Mouse (Mus musculus) liver, embryonic 15.5 days (tissue): ENCODE measurements around the gene Atxn2l. TPM values are rescaled to one million over a fixed set of nuclear protein-coding genes. Genes with fewer than 3 reads are reported as not detected.

Experiments
- ATAC-seq: fragments of 200-750 bp; cut with Nextera tagmentation; 2 replicates; pipeline ENCODE4 v1.8.0; 2017; ENCODE audit warnings: moderate number of reproducible peaks, mild to moderate bottlenecking, moderate library complexity; ENCODE audit not compliant: insufficient read depth
- H3K27ac ChIP-seq: fragments of 300-500 bp; sonication (generic); replicated peaks from 2 replicates; pipeline ENCODE4 v1.5.1; 2015; ENCODE audit warnings: mild to moderate bottlenecking, inconsistent platforms
- H3K27me3 ChIP-seq: fragments of 300-500 bp; sonication (generic); 2 replicates; pipeline ENCODE4 v1.6.1; 2015; ENCODE audit warnings: mild to moderate bottlenecking, inconsistent platforms
- H3K36me3 ChIP-seq: fragments of 300-500 bp; sonication (generic); replicated peaks from 2 replicates; pipeline ENCODE4 v1.6.1; 2015; ENCODE audit warnings: moderate library complexity, mild to moderate bottlenecking, inconsistent platforms
- H3K4me1 ChIP-seq: fragments of 300-500 bp; sonication (generic); replicated peaks from 2 replicates; pipeline ENCODE4 v1.6.1; 2015; ENCODE audit warnings: inconsistent platforms
- H3K4me2 ChIP-seq: fragments of 300-500 bp; sonication (generic); 2 replicates; pipeline ENCODE4 v1.6.1; 2015; ENCODE audit warnings: moderate library complexity, mild to moderate bottlenecking, inconsistent platforms
- H3K4me3 ChIP-seq: fragments of 300-500 bp; sonication (generic); replicated peaks from 2 replicates; pipeline ENCODE4 v1.5.1; 2015; ENCODE audit warnings: mild to moderate bottlenecking, inconsistent platforms
- H3K9ac ChIP-seq: fragments of 300-500 bp; sonication (generic); 2 replicates; pipeline ENCODE4 v1.6.1; 2015; ENCODE audit warnings: moderate library complexity, mild to moderate bottlenecking, inconsistent platforms
- H3K9me3 ChIP-seq: fragments of 300-500 bp; sonication (generic); replicated peaks from 2 replicates; pipeline ENCODE4 v1.6.1; 2016; ENCODE audit warnings: inconsistent platforms
- WGBS: fragments of 180-500 bp; shearing (Covaris S2); methylation state at CpG from one replicate; pipeline ENCODE4 v1.1.7; 2015; ENCODE audit warnings: mixed read lengths; ENCODE audit not compliant: insufficient replicate concordance; 5-methylcytosine and 5-hydroxymethylcytosine counted together
- polyA plus RNA-seq: library from polyadenylated mRNA; unstranded; fragments of >200 nt; fragmentation: Nextera tagmentation; extraction: Ambion mirVana; gene quantifications from 2 replicates; pipeline ENCODE4 v1.2.1, GENCODE M21; 2015

The Atxn2l gene
- polyA plus RNA-seq, 1 experiment from 2014 or later = 26.8 TPM

GRCm38 (mm10) chr7:126463004-126463403 lies 40.2 kb downstream of the Atxn2l start, which contains the start of gene Atp2a1:
Atp2a1 (minus strand) TSS chr7:126463108.
- peaks cover 37% of the 10 kb centered on the region for H3K4me1 ChIP-seq
- no peak for ATAC-seq
- H3K9me3 ChIP-seq = no peaks in the 10 kb centered on the region
- no peak within 1 kb of the TSS for H3K27ac ChIP-seq
- no peaks in the 10 kb centered on the region for H3K27me3 ChIP-seq
- 64% methylated on average over 5 of the region's 5 CpGs for WGBS
- H3K9ac ChIP-seq = no peak within 1 kb of the TSS
- H3K36me3 ChIP-seq = peaks cover 17% of the 10 kb centered on the region
- H3K4me2 ChIP-seq = no peak within 1 kb of the TSS
- H3K4me3 ChIP-seq = no peak within 1 kb of the TSS

- H3K4me3 ChIP-seq = no peak overlapping the region
- no peak overlapping the region for H3K9ac ChIP-seq
- H3K27ac ChIP-seq = no peak overlapping the region
- peaks cover 31% of the 10 kb centered on the region for H3K4me1 ChIP-seq
- ATAC-seq = no peak
- no peak overlapping the region for H3K4me2 ChIP-seq
- H3K36me3 ChIP-seq = 0 out of 2 replicates have a peak, but pooled peaks cover 4% of the 10 kb centered on the region
- H3K9me3 ChIP-seq = no peaks in the 10 kb centered on the region
- H3K27me3 ChIP-seq = no peaks in the 10 kb centered on the region
- 60% methylated on average over 3 of the region's 3 CpGs for WGBS
Measured at GRCm38 (mm10) chr7:126461626-126462025, 41.6 kb downstream of the Atxn2l start.

GRCm38 (mm10) chr7:126460623-126461399 lies 42.4 kb downstream of the Atxn2l start:
- H3K9ac ChIP-seq = no peak overlapping the region
- H3K4me3 ChIP-seq = no peak overlapping the region
- H3K27me3 ChIP-seq = no peaks in the 10 kb centered on the region
- H3K9me3 ChIP-seq = no peaks in the 10 kb centered on the region
- H3K4me1 ChIP-seq = peaks cover 25% of the 10 kb centered on the region
- no peaks in the 10 kb centered on the region for H3K36me3 ChIP-seq
- H3K27ac ChIP-seq = no peak overlapping the region
- WGBS = 44% methylated on average over 10 of the region's 10 CpGs
- no peak overlapping the region for H3K4me2 ChIP-seq
- ATAC-seq = no peak

GRCm38 (mm10) chr7:126458844-126459618 lies 44.2 kb downstream of the Atxn2l start:
- no peak overlapping the region for H3K9ac ChIP-seq
- no peaks in the 10 kb centered on the region for H3K36me3 ChIP-seq
- ATAC-seq = no peak
- H3K27me3 ChIP-seq = no peaks in the 10 kb centered on the region
- H3K4me2 ChIP-seq = no peak overlapping the region
- peaks cover 7% of the 10 kb centered on the region for H3K4me1 ChIP-seq
- H3K9me3 ChIP-seq = no peaks in the 10 kb centered on the region
- WGBS = 71% methylated on average over 11 of the region's 11 CpGs
- no peak overlapping the region for H3K4me3 ChIP-seq
- H3K27ac ChIP-seq = no peak overlapping the region

GRCm38 (mm10) chr7:126458225-126458624 lies 45.0 kb downstream of the Atxn2l start:
- 66% methylated on average over 5 of the region's 5 CpGs for WGBS
- ATAC-seq = no peak

GRCm38 (mm10) chr7:126456382-126457266 lies 46.6 kb downstream of the Atxn2l start:
- no peaks in the 10 kb centered on the region for H3K36me3 ChIP-seq
- no peak overlapping the region for H3K27ac ChIP-seq
- H3K9ac ChIP-seq = no peak overlapping the region
- H3K4me3 ChIP-seq = no peak overlapping the region
- no peaks in the 10 kb centered on the region; the same call in 1 of the 2 replicates for H3K4me1 ChIP-seq
- no peaks in the 10 kb centered on the region for H3K9me3 ChIP-seq
- H3K4me2 ChIP-seq = no peak overlapping the region
- no peak for ATAC-seq
- H3K27me3 ChIP-seq = no peaks in the 10 kb centered on the region
- WGBS = 31% methylated on average over 17 of the region's 17 CpGs

More at GRCm38 (mm10) chr7:126458225-126458624, 45.0 kb downstream of the Atxn2l start:
- Histone ChIP-seq H3K9ac (no peak overlapping the region), H3K4me2 (no peak overlapping the region), H3K4me3 (no peak overlapping the region), H3K27me3 (no peaks in the 10 kb centered on the region), H3K9me3 (no peaks in the 10 kb centered on the region), H3K4me1 (no peaks in the 10 kb centered on the region; the same call in 1 of the 2 replicates), H3K27ac (no peak overlapping the region), H3K36me3 (no peaks in the 10 kb centered on the region)

- H3K27ac ChIP-seq = no peak overlapping the region
- H3K27me3 ChIP-seq = no peaks in the 10 kb centered on the region
- no peak for ATAC-seq
- no peaks in the 10 kb centered on the region for H3K9me3 ChIP-seq
- no peak overlapping the region for H3K9ac ChIP-seq
- no peaks in the 10 kb centered on the region; the same call in 1 of the 2 replicates for H3K4me1 ChIP-seq
- WGBS = 56% methylated on average over 2 of the region's 2 CpGs
- no peak overlapping the region for H3K4me2 ChIP-seq
- H3K36me3 ChIP-seq = no peaks in the 10 kb centered on the region
- H3K4me3 ChIP-seq = no peak overlapping the region
Measured at GRCm38 (mm10) chr7:126455242-126455641, 48.0 kb downstream of the Atxn2l start.

- ATAC-seq = no peak
- H3K4me1 ChIP-seq = no peaks in the 10 kb centered on the region; the same call in 1 of the 2 replicates
- no peak overlapping the region for H3K27ac ChIP-seq
- no peaks in the 10 kb centered on the region for H3K9me3 ChIP-seq
- H3K27me3 ChIP-seq = no peaks in the 10 kb centered on the region
- H3K36me3 ChIP-seq = no peaks in the 10 kb centered on the region
- H3K9ac ChIP-seq = no peak overlapping the region
- H3K4me3 ChIP-seq = no peak overlapping the region
- 46% methylated on average over 7 of the region's 7 CpGs for WGBS
- H3K4me2 ChIP-seq = no peak overlapping the region
Measured at GRCm38 (mm10) chr7:126453861-126454260, 49.4 kb downstream of the Atxn2l start.

GRCm38 (mm10) chr7:126452244-126452643 lies 51.0 kb downstream of the Atxn2l start:
- Histone ChIP-seq H3K9ac (no peak overlapping the region), H3K4me1 (no peaks in the 10 kb centered on the region; the same call in 1 of the 2 replicates), H3K4me2 (no peak overlapping the region), H3K4me3 (no peak overlapping the region), H3K36me3 (no peaks in the 10 kb centered on the region), H3K27ac (no peak overlapping the region), H3K9me3 (no peaks in the 10 kb centered on the region), H3K27me3 (no peaks in the 10 kb centered on the region)
- 62% methylated on average over 3 of the region's 3 CpGs for WGBS
- ATAC-seq = no peak

GRCm38 (mm10) chr7:126450641-126451040 lies 52.6 kb downstream of the Atxn2l start:
- Histone ChIP-seq H3K4me1 (no peaks in the 10 kb centered on the region), H3K4me2 (no peak overlapping the region), H3K27me3 (no peaks in the 10 kb centered on the region), H3K9me3 (no peaks in the 10 kb centered on the region), H3K9ac (no peak overlapping the region), H3K27ac (no peak overlapping the region), H3K4me3 (no peak overlapping the region), H3K36me3 (no peaks in the 10 kb centered on the region)
- WGBS = 64% methylated on average over 6 of the region's 6 CpGs
- no peak for ATAC-seq
